Mouse (Mus musculus): ENCODE data around the gene Hes5. TPM values are rescaled to one million over a fixed set of nuclear protein-coding genes. Genes with fewer than 3 reads are reported as not detected.
A peak's percentile ranks its signal among the peaks of the same experiment; 100 is the strongest.

Gene Hes5
- polyA plus RNA-seq, 1 experiment from 2014 or later, result 135 TPM

- H3K4me1 ChIP-seq (ENCODE audit: control insufficient read depth, insufficient read depth, low read length), result peaks cover 35% of the 10 kb centered on the region
- H3K9ac ChIP-seq (ENCODE audit: low read depth, low read length), result no peak overlapping the region
- H3K4me3 ChIP-seq (ENCODE audit: low read depth, low read length), result no peak overlapping the region
- peaks cover 29% of the 10 kb centered on the region for H3K36me3 ChIP-seq (ENCODE audit: control insufficient read depth, insufficient read depth, low read length)
- WGBS, result 61% methylated on average over 5 of the region's 5 CpGs
- H3K4me2 ChIP-seq (ENCODE audit: low read length), result no peak overlapping the region
- H3K9me3 ChIP-seq (replicated peaks; ENCODE audit: control insufficient read depth, low read length, poor library complexity, severe bottlenecking), result no peaks in the 10 kb centered on the region
- no peak for ATAC-seq
- H3K27me3 ChIP-seq (ENCODE audit: control insufficient read depth, insufficient read depth, low read depth, low read length), result no peaks in the 10 kb centered on the region
- no peak overlapping the region for H3K27ac ChIP-seq (ENCODE audit: low read length)
Measured at GRCm38 (mm10) chr4:154967173-154967572, 6.5 kb downstream of the Hes5 start.

GRCm38 (mm10) chr4:154972546-154972945 is 11.8 kb downstream of the Hes5 start:
- 94% methylated on average over 12 of the region's 12 CpGs for whole genome bisulfite sequencing
- no peaks in the 10 kb centered on the region for H3K27me3 ChIP-seq (ENCODE audit: control insufficient read depth, insufficient read depth, low read depth, low read length)
- H3K9me3 ChIP-seq (replicated peaks; ENCODE audit: control insufficient read depth, low read length, poor library complexity, severe bottlenecking), result no peaks in the 10 kb centered on the region
- no peak overlapping the region for H3K4me3 ChIP-seq (ENCODE audit: low read depth, low read length)
- no peak overlapping the region for H3K4me2 ChIP-seq (ENCODE audit: low read length)
- H3K4me1 ChIP-seq (ENCODE audit: control insufficient read depth, insufficient read depth, low read length), result no peaks in the 10 kb centered on the region
- no peak overlapping the region for H3K27ac ChIP-seq (ENCODE audit: low read length)
- H3K9ac ChIP-seq (ENCODE audit: low read depth, low read length), result no peak overlapping the region
- ATAC-seq, result no peak
- H3K36me3 ChIP-seq (ENCODE audit: control insufficient read depth, insufficient read depth, low read length), result peaks cover 71% of the 10 kb centered on the region

GRCm38 (mm10) chr4:154974163-154974611 is 13.5 kb downstream of the Hes5 start:
- Histone ChIP-seq H3K4me3 (ENCODE audit: low read depth, low read length) (no peak overlapping the region), H3K27ac (ENCODE audit: low read length) (no peak overlapping the region), H3K9me3 (replicated peaks; ENCODE audit: control insufficient read depth, low read length, poor library complexity, severe bottlenecking) (no peaks in the 10 kb centered on the region), H3K9ac (ENCODE audit: low read depth, low read length) (no peak overlapping the region), H3K36me3 (ENCODE audit: control insufficient read depth, insufficient read depth, low read length) (peaks cover 77% of the 10 kb centered on the region), H3K27me3 (ENCODE audit: control insufficient read depth, insufficient read depth, low read depth, low read length) (no peaks in the 10 kb centered on the region), H3K4me2 (ENCODE audit: low read length) (no peak overlapping the region), H3K4me1 (ENCODE audit: control insufficient read depth, insufficient read depth, low read length) (no peaks in the 10 kb centered on the region)
- 90% methylated on average over 11 of the region's 11 CpGs for WGBS
- no peak for ATAC-seq

GRCm38 (mm10) chr4:154980110-154980509 is 19.4 kb downstream of the Hes5 start:
- H3K4me1 ChIP-seq (ENCODE audit: control insufficient read depth, insufficient read depth, low read length), result no peaks in the 10 kb centered on the region; the same call in 1 of the 2 replicates
- H3K4me2 ChIP-seq (ENCODE audit: low read length), result no peak overlapping the region
- H3K4me3 ChIP-seq (ENCODE audit: low read depth, low read length), result no peak overlapping the region
- peaks cover 33% of the 10 kb centered on the region for H3K36me3 ChIP-seq (ENCODE audit: control insufficient read depth, insufficient read depth, low read length)
- ATAC-seq, result no peak
- no peak overlapping the region for H3K27ac ChIP-seq (ENCODE audit: low read length)
- WGBS, result 96% methylated on average over 4 of the region's 4 CpGs
- H3K27me3 ChIP-seq (ENCODE audit: control insufficient read depth, insufficient read depth, low read depth, low read length), result no peaks in the 10 kb centered on the region; the same call in 1 of the 2 replicates
- H3K9ac ChIP-seq (ENCODE audit: low read depth, low read length), result no peak overlapping the region
- H3K9me3 ChIP-seq (replicated peaks; ENCODE audit: control insufficient read depth, low read length, poor library complexity, severe bottlenecking), result no peaks in the 10 kb centered on the region

- no peak for ATAC-seq
- H3K4me1 ChIP-seq (ENCODE audit: control insufficient read depth, insufficient read depth, low read length), result peaks cover 2% of the 10 kb centered on the region; the same call in 1 of the 2 replicates
- WGBS, result 83% methylated on average over 6 of the region's 6 CpGs
- no peak overlapping the region for H3K4me2 ChIP-seq (ENCODE audit: low read length)
- H3K27me3 ChIP-seq (ENCODE audit: control insufficient read depth, insufficient read depth, low read depth, low read length), result no peaks in the 10 kb centered on the region; the same call in 1 of the 2 replicates
- H3K4me3 ChIP-seq (ENCODE audit: low read depth, low read length), result no peak overlapping the region
- no peak overlapping the region for H3K9ac ChIP-seq (ENCODE audit: low read depth, low read length)
- H3K27ac ChIP-seq (ENCODE audit: low read length), result no peak overlapping the region
- no peaks in the 10 kb centered on the region for H3K9me3 ChIP-seq (replicated peaks; ENCODE audit: control insufficient read depth, low read length, poor library complexity, severe bottlenecking)
- H3K36me3 ChIP-seq (ENCODE audit: control insufficient read depth, insufficient read depth, low read length), result peaks cover 25% of the 10 kb centered on the region
Measured at GRCm38 (mm10) chr4:154981076-154981475, 20.4 kb downstream of the Hes5 start.

GRCm38 (mm10) chr4:154981530-154981929 is 20.8 kb downstream of the Hes5 start:
- Histone ChIP-seq H3K4me1 (ENCODE audit: control insufficient read depth, insufficient read depth, low read length) (peaks cover 4% of the 10 kb centered on the region; the same call in 1 of the 2 replicates), H3K27ac (ENCODE audit: low read length) (no peak overlapping the region), H3K9me3 (replicated peaks; ENCODE audit: control insufficient read depth, low read length, poor library complexity, severe bottlenecking) (no peaks in the 10 kb centered on the region), H3K36me3 (ENCODE audit: control insufficient read depth, insufficient read depth, low read length) (peaks cover 21% of the 10 kb centered on the region), H3K4me2 (ENCODE audit: low read length) (no peak overlapping the region), H3K4me3 (ENCODE audit: low read depth, low read length) (no peak overlapping the region), H3K9ac (ENCODE audit: low read depth, low read length) (no peak overlapping the region), H3K27me3 (ENCODE audit: control insufficient read depth, insufficient read depth, low read depth, low read length) (peaks cover 3% of the 10 kb centered on the region; the same call in 1 of the 2 replicates)
- 40% methylated on average over 7 of the region's 7 CpGs for WGBS
- peak; percentile 58 for ATAC-seq

GRCm38 (mm10) chr4:154982247-154983120 is 21.8 kb downstream of the Hes5 start:
- H3K9ac ChIP-seq (ENCODE audit: low read depth, low read length), result no peak overlapping the region
- 77% methylated on average over 19 of the region's 19 CpGs for WGBS
- no peak overlapping the region for H3K4me2 ChIP-seq (ENCODE audit: low read length)
- ATAC-seq, result no peak
- H3K36me3 ChIP-seq (ENCODE audit: control insufficient read depth, insufficient read depth, low read length), result peaks cover 14% of the 10 kb centered on the region
- H3K27me3 ChIP-seq (ENCODE audit: control insufficient read depth, insufficient read depth, low read depth, low read length), result peaks cover 5% of the 10 kb centered on the region; the same call in 1 of the 2 replicates
- H3K9me3 ChIP-seq (replicated peaks; ENCODE audit: control insufficient read depth, low read length, poor library complexity, severe bottlenecking), result no peaks in the 10 kb centered on the region
- peaks cover 4% of the 10 kb centered on the region; the same call in 1 of the 2 replicates for H3K4me1 ChIP-seq (ENCODE audit: control insufficient read depth, insufficient read depth, low read length)
- H3K4me3 ChIP-seq (ENCODE audit: low read depth, low read length), result no peak overlapping the region
- H3K27ac ChIP-seq (ENCODE audit: low read length), result no peak overlapping the region

GRCm38 (mm10) chr4:154983767-154984166 is 23.0 kb downstream of the Hes5 start:
- ATAC-seq, result no peak
- Histone ChIP-seq H3K27ac (ENCODE audit: low read length) (no peak overlapping the region), H3K36me3 (ENCODE audit: control insufficient read depth, insufficient read depth, low read length) (peaks cover 10% of the 10 kb centered on the region), H3K4me2 (ENCODE audit: low read length) (no peak overlapping the region), H3K9me3 (replicated peaks; ENCODE audit: control insufficient read depth, low read length, poor library complexity, severe bottlenecking) (no peaks in the 10 kb centered on the region), H3K4me3 (ENCODE audit: low read depth, low read length) (no peak overlapping the region), H3K27me3 (ENCODE audit: control insufficient read depth, insufficient read depth, low read depth, low read length) (peaks cover 5% of the 10 kb centered on the region; the same call in 1 of the 2 replicates), H3K9ac (ENCODE audit: low read depth, low read length) (peak overlapping the region; percentile 45; the same call in 1 of the 2 replicates), H3K4me1 (ENCODE audit: control insufficient read depth, insufficient read depth, low read length) (peaks cover 4% of the 10 kb centered on the region; the same call in 1 of the 2 replicates)
- 20% methylated on average over 24 of the region's 24 CpGs for WGBS
